Mouse (Mus musculus): ENCODE measurements at regions not wholly inside any gene's neighbourhood (a gene's known extent, or its start where the extent isn't known, plus 50 kb on each side); places are given as distances from the start of the nearest gene placed in this dataset.
A peak's percentile ranks its signal among the peaks of the same experiment; 100 is the strongest.

DNA sequence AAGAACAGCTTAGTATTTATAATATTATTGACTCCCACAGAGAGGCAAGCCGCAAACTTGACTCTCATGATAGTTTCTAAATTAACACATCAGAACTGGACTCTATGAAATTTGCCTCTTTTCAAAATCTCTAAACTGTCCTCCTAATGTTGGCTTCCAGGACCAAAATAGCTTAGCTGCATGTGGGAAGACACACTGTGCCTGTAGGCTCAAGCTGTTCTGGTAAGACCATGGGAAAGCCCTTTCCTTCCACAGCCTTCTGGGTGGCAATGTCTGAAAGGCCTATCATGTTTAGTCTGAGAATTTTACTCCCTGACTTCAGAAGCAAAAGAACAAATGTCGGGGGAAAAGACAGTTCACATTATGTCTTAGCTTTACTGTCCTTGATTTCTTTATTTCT is 203.1 kb upstream of the Slc8a1 start:
- Histone ChIP-seq H3K4me2 (ENCODE audit: insufficient read depth, low read depth, poor library complexity, severe bottlenecking) (no peak overlapping the region), H3K27ac (ENCODE audit: insufficient read depth, low read depth) (no peak overlapping the region), H3K36me3 (replicated peaks in 1 of 2; ENCODE audit: control insufficient read depth in 1 of 2, insufficient read depth in 1 of 2, low read length in 1 of 2) (no peaks in the 10 kb centered on the region), H3K9me3 (replicated peaks; ENCODE audit: low read length) (no peaks in the 10 kb centered on the region), H3K4me3 (replicated peaks in 1 of 3; ENCODE audit: low read depth in 2 of 3, low read length in 2 of 3, poor library complexity in 1 of 3) (no peak overlapping the region), H3K4me1 (ENCODE audit: control insufficient read depth in 1 of 2, insufficient read depth in 2 of 2) (no peaks in the 10 kb centered on the region), H3K27me3 (replicated peaks) (no peaks in the 10 kb centered on the region), H3K9ac (ENCODE audit: insufficient read depth, low read depth) (no peak overlapping the region), H3K79me2 (replicated peaks; ENCODE audit: control insufficient read depth, extremely low read depth, insufficient read depth, poor library complexity, severe bottlenecking) (no peaks in the 10 kb centered on the region)
- TF ChIP-seq USF2 (conservative IDR thresholded peaks at IDR 0.05; ENCODE audit: low read depth, low read length) (no peak), TBP (conservative IDR thresholded peaks at IDR 0.05; ENCODE audit: low read depth, low read length) (no peak), USF1 (IDR thresholded peaks at IDR 0.05; ENCODE audit: low read depth, low read length) (no peak), UBTF (IDR thresholded peaks at IDR 0.05; ENCODE audit: low read depth, low read length) (no peak), BHLHE40 (IDR thresholded peaks at IDR 0.05; ENCODE audit: low read depth, low read length) (no peak), ZKSCAN1 (IDR thresholded peaks at IDR 0.05; ENCODE audit: borderline replicate concordance, low read depth, low read length) (no peak), CHD1 (IDR thresholded peaks at IDR 0.05; ENCODE audit: low read depth, low read length) (no peak), GABPA (IDR thresholded peaks at IDR 0.05; ENCODE audit: insufficient replicate concordance, low read depth, low read length) (no peak), HCFC1 (IDR thresholded peaks at IDR 0.05; ENCODE audit: low read depth, low read length) (no peak), IRF4 (IDR thresholded peaks at IDR 0.05; ENCODE audit: low read depth, low read length) (no peak), MYC (IDR thresholded peaks at IDR 0.05; ENCODE audit: low read depth, low read length) (no peak), MAZ (IDR thresholded peaks at IDR 0.05; ENCODE audit: low read depth, low read length) (no peak), CHD2 (IDR thresholded peaks at IDR 0.05; ENCODE audit: low read length) (no peak), NRF1 (IDR thresholded peaks at IDR 0.05; ENCODE audit: low read depth, low read length) (no peak)
- in situ Hi-C loops (cut with MboI; ENCODE audit: low pct_ligation_motif_present, low pct_unique_long_range_greater_than_20kb, low sequenced_read_pairs) = no loop called here
- DNase-seq (ENCODE audit: extremely low read depth) = no peak
- dilution Hi-C loops (cut with MboI; ENCODE audit: extremely low pct_ligation_motif_present, extremely low pct_unique_long_range_greater_than_20kb, low sequenced_read_pairs) = no loop called here

DNA sequence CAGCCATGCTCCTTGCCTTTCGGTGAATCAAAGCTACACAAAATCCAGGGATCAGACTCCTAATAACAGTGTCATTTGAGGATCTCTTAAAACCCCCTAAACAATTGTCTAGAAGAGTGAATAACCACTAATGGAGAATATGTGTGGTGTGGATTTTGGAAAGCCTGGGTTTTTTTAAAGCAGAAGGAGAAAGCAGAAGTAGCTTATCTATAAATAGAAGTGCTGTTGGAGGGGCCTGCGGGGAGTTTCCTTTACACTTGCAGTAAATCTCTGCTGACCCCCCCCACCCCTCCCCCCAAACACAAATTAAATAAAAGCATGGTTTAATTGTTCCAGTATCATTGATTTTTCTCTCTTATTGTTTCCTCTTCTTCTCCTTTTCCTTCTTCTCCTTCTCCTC is 192.6 kb upstream of the Slc8a1 start:
- no peaks in the 10 kb centered on the region for H3K79me2 ChIP-seq (replicated peaks; ENCODE audit: control insufficient read depth, extremely low read depth, insufficient read depth, poor library complexity, severe bottlenecking)
- peak; percentile 37 for DNase-seq (ENCODE audit: extremely low read depth)
- H3K27ac ChIP-seq (ENCODE audit: insufficient read depth, low read depth) = no peak overlapping the region
- no peak overlapping the region for H3K4me2 ChIP-seq (ENCODE audit: insufficient read depth, low read depth, poor library complexity, severe bottlenecking)
- dilution Hi-C loops (cut with MboI; ENCODE audit: extremely low pct_ligation_motif_present, extremely low pct_unique_long_range_greater_than_20kb, low sequenced_read_pairs) (no loop called here), in situ Hi-C loops (cut with MboI; ENCODE audit: low pct_ligation_motif_present, low pct_unique_long_range_greater_than_20kb, low sequenced_read_pairs) (no loop called here)
- no peak overlapping the region for H3K9ac ChIP-seq (ENCODE audit: insufficient read depth, low read depth)
- H3K9me3 ChIP-seq (replicated peaks; ENCODE audit: low read length) = no peaks in the 10 kb centered on the region
- no peak overlapping the region for H3K4me3 ChIP-seq (replicated peaks in 1 of 3; ENCODE audit: low read depth in 2 of 3, low read length in 2 of 3, poor library complexity in 1 of 3)
- H3K4me1 ChIP-seq (ENCODE audit: control insufficient read depth in 1 of 2, insufficient read depth in 2 of 2) = peaks cover 0 to 12% of the 10 kb centered on the region in 2 experiments; a peak in 2 of 4 replicates
- no peaks in the 10 kb centered on the region for H3K36me3 ChIP-seq (replicated peaks in 1 of 2; ENCODE audit: control insufficient read depth in 1 of 2, insufficient read depth in 1 of 2, low read length in 1 of 2)
- TF ChIP-seq TCF12 (IDR thresholded peaks at IDR 0.05; ENCODE audit: low read depth, low read length) = no peak
- TF ChIP-seq ZKSCAN1 (IDR thresholded peaks at IDR 0.05; ENCODE audit: borderline replicate concordance, low read depth, low read length) = no peak
- no peak for TF ChIP-seq USF1 (IDR thresholded peaks at IDR 0.05; ENCODE audit: low read depth, low read length)
- no peak for TF ChIP-seq USF2 (conservative IDR thresholded peaks at IDR 0.05; ENCODE audit: low read depth, low read length)
- TF ChIP-seq IRF4 (IDR thresholded peaks at IDR 0.05; ENCODE audit: low read depth, low read length) = no peak
- TF ChIP-seq HCFC1 (IDR thresholded peaks at IDR 0.05; ENCODE audit: low read depth, low read length) = no peak
- TF ChIP-seq MAX (IDR thresholded peaks at IDR 0.05; ENCODE audit: low read length) = no peak
- no peak for TF ChIP-seq ZNF384 (IDR thresholded peaks at IDR 0.05; ENCODE audit: low read depth, low read length)
- no peak for TF ChIP-seq PAX5 (IDR thresholded peaks at IDR 0.05; ENCODE audit: low read length)
- no peak for TF ChIP-seq CHD1 (IDR thresholded peaks at IDR 0.05; ENCODE audit: low read depth, low read length)
- TF ChIP-seq EP300 (IDR thresholded peaks at IDR 0.05; ENCODE audit: low read length) = no peak
- TF ChIP-seq MAZ (IDR thresholded peaks at IDR 0.05; ENCODE audit: low read depth, low read length) = no peak
- TF ChIP-seq UBTF (IDR thresholded peaks at IDR 0.05; ENCODE audit: low read depth, low read length) = no peak
- TF ChIP-seq NELFE (IDR thresholded peaks at IDR 0.05; ENCODE audit: low read depth, low read length) = no peak
- no peak for TF ChIP-seq ELF1 (IDR thresholded peaks at IDR 0.05; ENCODE audit: low read depth, low read length)
- no peak for TF ChIP-seq MXI1 (IDR thresholded peaks at IDR 0.05; ENCODE audit: low read depth, low read length)
- TF ChIP-seq CTCF (conservative IDR thresholded peaks at IDR 0.05 in 1 of 2, IDR thresholded peaks at IDR 0.05 in 1 of 2; ENCODE audit: low read depth in 2 of 2, low read length in 2 of 2) = no peak
- TF ChIP-seq SIN3A (IDR thresholded peaks at IDR 0.05; ENCODE audit: low read length) = no peak
- TF ChIP-seq ZC3H11A (IDR thresholded peaks at IDR 0.05; ENCODE audit: low read depth, low read length) = no peak
- no peak for TF ChIP-seq SMC3 (IDR thresholded peaks at IDR 0.05; ENCODE audit: low read depth, low read length)
- H3K27me3 ChIP-seq (replicated peaks) = no peaks in the 10 kb centered on the region
